Mouse (Mus musculus): Measurements from ENCODE around the gene Gm43720. TPM values are rescaled to one million over a fixed set of nuclear protein-coding genes. Genes with fewer than 3 reads are reported as not detected.

The Gm43720 gene
- polyA plus RNA-seq (2015; fragmentation: Nextera tagmentation; extraction: Ambion mirVana): 0.09 and 0.15 TPM in 2 replicates

DNA sequence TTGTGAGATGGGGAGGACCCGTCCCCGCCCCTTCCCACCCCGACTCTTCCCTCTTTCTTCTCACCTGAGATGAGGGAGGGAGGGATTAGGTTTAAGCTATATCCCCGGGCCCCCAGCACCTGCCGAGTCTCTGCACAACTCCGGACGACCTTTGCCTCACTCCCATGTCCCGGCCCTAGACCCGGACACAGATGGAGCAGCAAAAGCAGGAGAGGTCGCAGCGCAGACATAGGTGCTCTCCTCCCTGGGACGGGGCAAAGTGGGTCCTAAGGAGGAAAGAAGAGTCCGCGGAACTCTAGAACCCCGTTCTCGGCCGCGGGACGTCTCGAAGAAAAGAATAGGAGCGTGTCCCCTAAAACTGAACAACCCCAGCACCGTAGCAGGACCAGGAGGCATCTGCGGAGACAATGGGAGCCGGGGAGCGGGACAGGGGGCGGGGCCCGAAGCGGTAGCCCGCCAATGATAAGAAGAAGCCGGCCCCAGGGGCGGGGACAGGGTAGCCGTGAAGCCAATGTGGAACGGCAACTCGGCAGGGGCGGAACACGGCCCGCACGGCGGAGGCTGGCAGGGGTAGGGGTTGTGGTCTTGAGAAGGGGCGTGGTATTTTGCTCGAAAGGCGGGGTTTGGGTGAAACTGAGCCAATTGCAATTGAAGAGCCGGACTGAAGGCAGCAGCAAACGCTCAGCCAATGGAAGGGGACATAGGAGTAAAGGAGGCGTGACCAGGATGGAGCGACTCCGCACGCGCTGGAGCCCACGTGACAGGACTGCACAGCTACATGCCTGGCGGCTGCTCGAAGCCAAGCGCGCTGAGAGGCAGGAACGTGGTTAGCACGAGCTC is at the start of gene Gm43720, which contains the start of the genes Gpc2 and Stag3:
TSS of gene Gm43720 (minus strand) at position 374 of the 840 bp plus-strand sequence.
TSS of gene Gpc2 (minus strand) at position 421 of the 840 bp plus-strand sequence.
TSS of gene Stag3 (plus strand) at position 656 of the 840 bp plus-strand sequence.

DNA sequence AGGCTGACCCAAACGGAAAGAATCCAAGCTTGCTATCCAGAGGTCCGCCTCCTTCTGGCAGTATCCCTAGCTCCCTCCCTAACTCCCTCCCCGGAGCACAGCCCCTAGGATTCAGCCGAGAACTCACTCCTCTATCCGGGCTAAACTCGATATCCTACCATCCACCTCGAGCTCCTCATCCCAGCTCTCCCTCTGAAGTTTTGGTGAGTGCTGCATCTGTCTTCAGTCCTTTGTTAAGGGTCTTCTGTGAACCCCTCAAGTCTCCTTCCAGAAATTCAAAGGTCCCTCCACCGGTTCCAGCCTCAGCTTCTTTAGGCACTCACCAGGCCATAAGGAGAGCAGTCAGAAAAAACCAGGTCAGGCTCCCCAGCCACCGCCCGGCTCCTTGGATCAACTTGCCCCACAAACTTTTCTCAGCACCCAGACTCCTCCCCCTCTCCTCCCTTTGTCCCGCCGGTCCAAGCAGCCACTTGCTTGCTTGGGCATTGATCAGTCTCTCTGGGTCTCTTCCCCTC is 7.3 kb downstream of the Gm43720 start, which contains the start of gene Gal3st4:
TSS of gene Gal3st4 (minus strand) at position 432 of the 515 bp plus-strand sequence.

DNA sequence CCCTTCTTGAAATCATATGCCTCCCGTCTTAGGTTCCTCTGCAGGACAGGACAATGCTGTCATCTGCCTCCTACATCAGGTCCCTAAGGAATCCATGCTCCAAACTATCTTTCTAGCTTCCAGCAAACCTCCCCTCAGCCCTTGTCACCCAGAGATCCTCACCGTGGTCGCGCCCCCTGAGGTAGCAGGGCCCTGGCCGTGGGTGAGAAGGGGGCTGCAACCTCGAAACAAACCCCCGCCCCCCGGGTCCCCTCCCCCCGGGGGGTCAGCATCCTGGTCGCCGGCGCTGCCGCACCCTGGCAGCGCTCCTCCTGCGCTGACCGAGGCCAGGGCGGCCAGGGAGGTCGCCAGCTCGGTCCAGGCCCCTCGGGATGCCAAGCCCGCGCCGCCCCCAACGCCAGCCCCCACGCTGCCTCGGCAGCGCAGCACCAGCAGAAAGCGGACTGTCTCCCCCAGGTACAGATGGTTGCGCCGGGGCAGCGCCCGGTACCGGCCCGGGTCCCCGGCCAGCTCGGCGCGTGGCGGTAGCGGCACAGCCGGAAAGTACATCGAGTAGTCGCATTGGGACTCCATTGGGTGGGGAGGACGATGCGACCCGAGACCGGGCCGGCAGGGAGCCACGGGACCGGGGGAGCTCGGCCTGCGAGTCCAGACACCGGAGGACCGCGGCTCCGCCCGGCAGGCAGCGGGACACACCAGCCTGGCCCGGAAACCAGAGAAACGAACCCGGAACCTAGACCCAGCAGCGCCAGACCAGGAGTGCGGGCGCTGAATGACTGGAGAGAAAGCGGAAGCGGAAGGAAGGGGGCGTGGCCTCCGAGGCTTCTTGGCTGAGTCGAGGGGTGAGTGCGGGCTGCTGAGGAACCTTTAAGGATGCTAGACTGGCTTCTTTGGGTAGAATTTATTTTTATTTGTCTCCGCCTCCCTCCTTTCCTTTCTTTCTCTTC is 16.2 kb downstream of the Gm43720 start, which contains the start of gene BC037034:
TSS of gene BC037034 (minus strand) at position 774 of the 947 bp plus-strand sequence.

DNA sequence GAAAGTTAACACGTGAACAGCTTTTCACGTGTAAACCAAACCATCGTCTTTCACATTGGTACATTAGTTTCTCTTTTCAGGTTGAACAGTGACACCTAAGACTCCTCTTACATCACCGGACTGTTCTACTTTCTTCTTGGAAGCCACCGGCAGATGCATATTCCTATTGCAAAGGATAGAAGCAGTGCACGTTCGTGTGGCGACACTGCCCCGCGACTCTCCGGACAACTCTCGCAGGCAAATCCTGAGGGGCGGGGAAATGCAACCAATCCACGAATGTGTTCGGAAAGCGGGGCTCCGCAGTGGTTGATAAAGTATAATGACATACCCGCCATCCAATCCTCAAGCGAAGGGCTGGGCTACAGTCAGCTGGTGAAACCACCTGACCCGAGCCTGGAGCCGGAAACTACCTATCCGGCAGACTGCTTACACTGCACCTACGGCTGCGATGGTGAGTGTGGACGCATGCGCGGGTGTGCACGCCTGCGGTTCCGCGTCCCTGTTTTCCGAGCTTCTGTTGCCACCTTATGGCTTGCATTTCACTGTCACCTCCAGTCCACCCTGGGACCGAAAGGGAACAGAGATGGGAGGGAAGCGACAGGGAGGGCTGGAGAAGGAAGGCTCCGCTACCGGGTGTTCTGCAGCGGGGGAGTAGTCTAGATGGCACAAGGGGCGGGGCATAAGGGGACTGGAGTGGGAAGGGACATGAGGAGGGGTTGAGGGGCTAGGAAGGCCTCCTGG is 24.2 kb downstream of the Gm43720 start, which contains the start of gene Lamtor4:
TSS of gene Lamtor4 (plus strand) at position 130 of the 741 bp plus-strand sequence.

DNA sequence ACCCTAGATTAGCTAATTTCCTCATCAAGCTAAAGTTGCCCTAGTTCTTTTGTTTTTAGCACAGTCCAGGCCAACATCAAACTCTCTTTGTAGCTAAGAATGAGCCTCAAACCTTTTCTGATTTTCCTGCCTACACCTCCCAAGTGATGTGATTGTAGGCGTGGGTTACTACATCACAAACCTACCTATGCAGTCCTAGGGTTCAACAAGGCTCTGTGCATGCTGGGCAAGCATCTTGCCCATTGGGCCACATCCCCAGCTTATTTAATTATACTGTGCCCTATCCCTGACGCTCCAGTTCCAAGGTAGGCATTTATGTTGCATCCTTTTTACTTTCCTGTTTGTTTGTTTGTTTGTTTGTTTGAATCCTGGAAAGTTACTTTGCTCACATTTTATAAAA is 54.1 kb downstream of the Gm43720 start, which contains the start of gene Nxpe5:
TSS of gene Nxpe5 (plus strand) at position 199 of the 400 bp plus-strand sequence.

Other genes starting within 250 kb of the Gm43720 start
- not detected in 2 replicates for gene Smok3c, start 226.8 kb downstream of the Gm43720 start, polyA plus RNA-seq (2015; fragmentation: Nextera tagmentation; extraction: Ambion mirVana)
- 5.0 and 5.2 TPM in 2 replicates for gene Zkscan1, start 194.9 kb downstream of the Gm43720 start, polyA plus RNA-seq (2015; fragmentation: Nextera tagmentation; extraction: Ambion mirVana)
- 21.8 and 23.8 TPM in 2 replicates for gene Zscan21, start 163.1 kb downstream of the Gm43720 start, polyA plus RNA-seq (2015; fragmentation: Nextera tagmentation; extraction: Ambion mirVana)
- 7.8 and 9.0 TPM in 2 replicates for gene Zfp113, start 124.2 kb downstream of the Gm43720 start, polyA plus RNA-seq (2015; fragmentation: Nextera tagmentation; extraction: Ambion mirVana)
- 227 and 247 TPM in 2 replicates for gene Cops6, start 118.9 kb downstream of the Gm43720 start, polyA plus RNA-seq (2015; fragmentation: Nextera tagmentation; extraction: Ambion mirVana)
- 9.2 and 9.3 TPM in 2 replicates for gene Ap4m1, start 108.0 kb downstream of the Gm43720 start, polyA plus RNA-seq (2015; fragmentation: Nextera tagmentation; extraction: Ambion mirVana)
- gene Mcm7, start 107.5 kb downstream of the Gm43720 start, polyA plus RNA-seq (2015; fragmentation: Nextera tagmentation; extraction: Ambion mirVana): 32.0 and 36.3 TPM in 2 replicates
- 33.2 and 37.7 TPM in 2 replicates for gene Taf6, start 92.5 kb downstream of the Gm43720 start, polyA plus RNA-seq (2015; fragmentation: Nextera tagmentation; extraction: Ambion mirVana)
- 17.2 and 20.2 TPM in 2 replicates for gene Cnpy4, start 92.5 kb downstream of the Gm43720 start, polyA plus RNA-seq (2015; fragmentation: Nextera tagmentation; extraction: Ambion mirVana)
- gene Mblac1, start 85.6 kb downstream of the Gm43720 start, polyA plus RNA-seq (2015; fragmentation: Nextera tagmentation; extraction: Ambion mirVana): 7.0 and 7.1 TPM in 2 replicates
- gene Nxpe5, start 54.1 kb downstream of the Gm43720 start, polyA plus RNA-seq (2015; fragmentation: Nextera tagmentation; extraction: Ambion mirVana): 0.97 and 1.1 TPM in 2 replicates
- gene Lamtor4, start 24.5 kb downstream of the Gm43720 start, polyA plus RNA-seq (2015; fragmentation: Nextera tagmentation; extraction: Ambion mirVana): 71.2 and 72.6 TPM in 2 replicates
- 1.3 and 2.8 TPM in 2 replicates for gene BC037034, start 15.9 kb downstream of the Gm43720 start, polyA plus RNA-seq (2015; fragmentation: Nextera tagmentation; extraction: Ambion mirVana)
- gene Gal3st4, start 7.1 kb downstream of the Gm43720 start, polyA plus RNA-seq (2015; fragmentation: Nextera tagmentation; extraction: Ambion mirVana): 0.68 and 1.4 TPM in 2 replicates
- 1.5 and 2.3 TPM in 2 replicates for gene Gpc2, start within 50 bp of the Gm43720 start, polyA plus RNA-seq (2015; fragmentation: Nextera tagmentation; extraction: Ambion mirVana)
- gene Stag3, start 282 bp upstream of the Gm43720 start, polyA plus RNA-seq (2015; fragmentation: Nextera tagmentation; extraction: Ambion mirVana): 0.91 and 1.3 TPM in 2 replicates
- gene Pvrig, start 62.0 kb upstream of the Gm43720 start, polyA plus RNA-seq (2015; fragmentation: Nextera tagmentation; extraction: Ambion mirVana): not detected in 2 replicates
- 9.8 and 11.8 TPM in 2 replicates for gene Zfp157, start 161.5 kb upstream of the Gm43720 start, polyA plus RNA-seq (2015; fragmentation: Nextera tagmentation; extraction: Ambion mirVana)